Mouse (Mus musculus) thymus, adult 2 months (tissue): ENCODE measurements around the gene Acrbp.

Experiments
- CTCF ChIP-seq: fragments of 200-500 bp; IDR thresholded peaks from 2 replicates; pipeline ENCODE4 v1.5.1; 2012; ENCODE audit warnings: mild to moderate bottlenecking, control low read depth, low read length, moderate library complexity, borderline replicate concordance; ENCODE audit not compliant: control insufficient read depth, poor library complexity, insufficient read depth; ENCODE audit errors: extremely low read depth
- POLR2A ChIP-seq: fragments of 200-500 bp; IDR thresholded peaks from 2 replicates; pipeline ENCODE4 v1.6.1; 2012; ENCODE audit warnings: mild to moderate bottlenecking, low read length, control low read depth, moderate library complexity; ENCODE audit not compliant: control insufficient read depth, poor library complexity, insufficient read depth; ENCODE audit errors: extremely low read depth

GRCm38 (mm10) chr6:125112553-125112952 lies 63.1 kb downstream of the Acrbp start:
- TF ChIP-seq POLR2A = no peak
- no peak for TF ChIP-seq CTCF
